Mouse (Mus musculus) kidney, postnatal 36 days (tissue): ENCODE data around the gene Gm45717.

ENCODE experiments used
- DNase-seq, 2 experiments: peaks; one replicate each; pipeline ENCODE4 v3.0.0; 2021 to 2022; ENCODE audit warnings: mixed read lengths in 2 of 2

Gene Gm45717

DNA sequence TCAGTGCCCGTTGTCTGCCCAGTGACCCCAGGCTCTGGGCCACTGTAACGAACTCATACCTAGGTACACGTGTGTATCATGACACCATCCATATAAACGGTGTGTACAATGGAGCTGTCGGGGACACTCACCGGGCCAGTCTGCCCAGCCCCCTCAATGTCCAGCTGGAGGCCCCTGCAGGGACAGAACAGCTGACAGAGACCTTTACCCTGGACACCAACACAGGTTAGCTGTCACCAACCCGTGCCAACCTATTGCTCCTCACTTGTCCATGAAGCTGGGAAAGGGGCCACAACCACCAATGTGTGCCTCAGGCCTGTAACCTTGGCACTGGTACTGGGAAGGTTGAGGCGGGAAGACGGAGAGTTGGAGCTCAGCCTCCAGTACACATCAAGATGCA lies 13.4 kb downstream of the Gm45717 start:
- peak in 1 of 2 experiments; percentile 47 for DNase-seq

DNA sequence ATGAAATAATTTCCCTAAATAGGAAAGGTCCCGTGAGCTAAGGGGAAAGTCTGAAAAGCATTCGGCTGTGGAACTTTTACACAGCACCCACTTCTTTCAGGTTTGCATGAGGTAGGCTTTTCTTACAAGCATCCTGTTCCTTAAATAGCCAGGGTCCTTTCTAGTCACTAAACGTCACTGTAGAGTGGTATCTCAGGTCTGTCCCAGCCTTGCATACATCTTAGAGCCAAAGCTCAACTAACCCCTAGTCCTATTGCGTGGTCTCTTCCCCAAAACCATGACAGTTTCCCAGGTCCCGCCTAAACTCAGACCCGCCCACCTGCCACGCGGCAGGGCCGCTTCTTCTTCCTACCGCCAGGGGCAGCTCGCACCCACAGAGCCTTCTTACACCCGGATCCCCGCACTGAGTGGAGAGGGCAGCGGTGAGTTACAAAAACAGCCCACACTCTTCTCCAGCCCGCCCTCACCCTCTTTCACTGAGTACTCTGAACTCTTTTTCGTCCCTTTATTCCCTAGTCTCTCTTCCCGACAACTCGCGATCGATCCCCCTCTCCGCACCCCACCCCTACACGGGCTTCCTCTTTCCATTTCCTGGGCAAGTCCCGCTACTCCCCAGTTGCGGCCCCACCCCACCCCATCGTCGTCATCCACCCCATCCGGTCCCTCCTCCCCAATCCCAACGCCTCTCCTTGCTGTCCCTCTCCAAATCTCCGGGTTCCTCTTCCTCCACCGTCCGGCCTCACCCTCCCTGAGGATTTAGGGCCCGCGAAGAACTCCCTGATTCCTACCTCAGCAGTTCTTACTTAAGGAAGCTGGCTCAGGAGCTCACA lies 14.3 kb downstream of the Gm45717 start, which contains the start of gene Pgghg:
Pgghg (plus strand) TSS at position 170 of the 830 bp plus-strand sequence.
- DNase-seq: peak; percentile 91 to 93

DNA sequence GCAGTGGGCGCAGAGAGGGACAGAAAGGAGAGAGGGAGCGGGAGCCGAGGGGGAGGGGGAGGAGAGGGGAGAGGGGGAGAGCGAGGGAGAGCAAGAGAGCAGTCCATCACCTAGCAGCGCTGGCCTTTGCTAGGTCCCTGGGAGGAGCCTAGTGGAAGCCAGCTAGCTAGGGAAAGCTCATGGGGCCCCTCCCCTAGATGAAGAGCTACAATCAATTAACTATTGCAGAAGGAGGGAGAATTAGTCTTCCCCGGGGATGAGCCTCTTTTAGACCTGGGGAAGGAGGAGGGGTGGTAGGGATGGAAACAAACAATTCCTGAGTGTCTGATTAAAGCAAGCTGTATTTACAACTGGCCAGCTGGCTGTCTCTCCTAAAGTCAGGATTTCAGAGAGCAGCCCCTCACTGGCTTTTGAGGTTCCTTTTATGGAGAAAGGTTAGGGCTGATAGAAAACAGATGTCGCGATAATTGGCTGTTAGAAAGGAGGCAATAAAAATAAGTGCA lies 16.0 kb downstream of the Gm45717 start:
- DNase-seq: no peak

DNA sequence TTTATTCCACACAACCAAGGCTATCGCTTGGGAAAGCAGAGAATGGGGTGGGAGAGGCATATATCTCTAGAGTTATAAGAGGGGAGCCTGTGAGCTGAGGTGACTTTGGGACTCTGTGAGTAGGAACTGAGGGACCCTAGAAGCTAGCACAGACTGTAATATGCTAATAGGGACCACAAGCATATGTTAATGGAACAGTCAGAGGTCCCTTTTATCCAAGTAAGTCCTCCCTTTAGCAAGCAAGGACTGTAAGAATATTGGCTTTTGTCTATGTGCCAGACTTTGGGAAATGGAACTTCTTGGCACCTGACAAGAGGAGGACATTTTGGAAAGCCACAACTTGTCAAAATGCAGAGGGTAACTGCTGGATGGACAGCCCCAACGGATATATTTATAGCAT lies 16.8 kb downstream of the Gm45717 start:
- no peak for DNase-seq

DNA sequence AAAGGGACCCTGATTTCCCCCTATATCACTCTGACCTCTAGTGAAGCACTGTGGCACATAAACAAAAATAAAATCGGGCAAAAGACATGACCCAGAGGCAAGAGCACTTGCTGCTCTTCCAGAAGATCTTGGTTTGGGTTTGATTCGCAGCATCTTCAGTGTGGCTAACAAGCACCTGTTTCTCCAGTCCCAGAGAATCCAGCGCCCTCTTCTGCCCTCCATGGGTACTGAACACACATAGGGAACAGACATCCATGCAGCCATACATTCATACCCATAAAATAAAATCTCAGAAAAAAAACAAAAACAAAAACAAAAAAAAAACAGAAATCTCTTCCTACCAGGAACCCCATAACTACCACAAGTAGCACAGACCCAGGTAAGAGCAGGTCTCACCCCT lies 17.3 kb downstream of the Gm45717 start:
- DNase-seq: peak; percentile 39 to 69

DNA sequence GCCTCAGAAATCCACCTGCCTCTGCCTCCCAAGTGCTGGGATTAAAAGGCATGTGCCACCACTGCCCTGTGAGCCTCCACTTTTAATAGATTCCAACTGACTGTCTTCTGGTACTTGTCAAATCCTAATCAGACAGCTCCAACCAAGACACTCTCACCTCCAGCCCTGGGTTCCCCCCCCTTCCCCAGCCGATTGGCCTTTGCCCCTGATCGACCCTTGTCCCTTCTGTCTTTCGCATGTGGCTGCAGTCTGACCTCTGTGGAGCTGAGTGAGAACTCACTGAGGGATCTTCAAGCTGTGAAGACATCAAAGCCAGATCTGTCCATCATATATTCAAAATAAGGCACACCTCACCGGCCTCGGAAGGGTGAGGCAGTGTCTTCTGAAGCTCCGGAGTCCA lies 28.6 kb downstream of the Gm45717 start:
- DNase-seq: peak in 1 of 2 experiments; percentile 53

DNA sequence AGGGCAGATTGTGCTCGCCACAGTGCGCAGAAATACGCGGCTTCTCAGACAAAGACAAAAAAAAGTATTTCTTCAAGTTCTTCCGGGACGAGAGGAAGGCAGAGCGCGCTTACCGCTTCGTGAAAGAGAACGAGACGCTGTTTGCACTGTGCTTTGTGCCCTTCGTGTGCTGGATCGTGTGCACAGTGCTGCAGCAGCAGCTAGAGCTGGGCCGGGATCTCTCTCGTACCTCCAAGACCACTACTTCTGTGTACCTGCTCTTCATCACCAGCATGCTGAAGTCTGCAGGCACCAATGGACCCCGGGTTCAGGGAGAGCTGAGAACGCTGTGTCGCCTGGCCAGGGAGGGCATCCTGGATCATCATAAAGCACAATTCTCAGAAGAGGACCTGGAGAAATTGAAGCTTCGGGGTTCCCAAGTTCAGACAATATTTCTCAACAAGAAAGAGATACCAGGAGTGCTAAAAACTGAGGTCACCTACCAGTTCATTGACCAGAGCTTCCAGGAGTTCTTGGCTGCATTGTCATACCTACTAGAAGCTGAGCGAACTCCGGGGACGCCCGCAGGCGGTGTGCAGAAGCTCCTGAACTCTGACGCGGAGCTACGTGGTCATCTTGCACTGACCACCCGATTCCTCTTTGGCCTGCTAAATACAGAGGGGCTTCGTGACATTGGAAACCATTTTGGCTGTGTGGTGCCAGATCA lies 32.5 kb downstream of the Gm45717 start:
- DNase-seq: peak in 1 of 2 experiments; percentile 45

DNA sequence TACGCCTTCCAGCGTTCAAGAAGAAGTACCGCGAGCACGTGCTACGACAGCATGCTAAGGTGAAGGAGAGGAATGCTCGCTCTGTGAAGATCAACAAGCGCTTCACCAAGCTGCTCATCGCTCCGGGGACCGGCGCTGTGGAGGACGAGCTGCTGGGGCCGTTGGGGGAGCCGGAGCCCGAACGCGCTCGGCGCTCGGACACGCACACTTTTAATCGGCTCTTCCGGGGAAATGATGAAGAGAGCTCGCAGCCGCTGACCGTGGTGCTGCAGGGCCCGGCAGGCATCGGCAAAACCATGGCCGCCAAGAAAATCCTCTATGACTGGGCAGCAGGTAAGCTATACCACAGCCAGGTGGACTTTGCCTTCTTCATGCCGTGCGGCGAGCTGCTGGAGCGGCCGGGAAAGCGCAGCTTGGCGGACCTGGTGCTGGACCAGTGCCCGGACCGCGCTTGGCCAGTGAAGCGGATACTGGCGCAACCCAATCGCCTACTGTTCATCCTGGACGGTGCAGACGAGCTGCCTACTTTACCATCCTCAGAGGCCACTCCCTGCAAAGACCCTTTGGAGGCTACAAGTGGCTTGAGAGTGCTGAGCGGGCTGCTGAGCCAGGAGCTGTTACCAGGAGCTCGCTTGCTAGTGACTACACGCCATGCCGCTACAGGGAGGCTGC lies 33.2 kb downstream of the Gm45717 start:
- DNase-seq: peak; percentile 93 to 96

DNA sequence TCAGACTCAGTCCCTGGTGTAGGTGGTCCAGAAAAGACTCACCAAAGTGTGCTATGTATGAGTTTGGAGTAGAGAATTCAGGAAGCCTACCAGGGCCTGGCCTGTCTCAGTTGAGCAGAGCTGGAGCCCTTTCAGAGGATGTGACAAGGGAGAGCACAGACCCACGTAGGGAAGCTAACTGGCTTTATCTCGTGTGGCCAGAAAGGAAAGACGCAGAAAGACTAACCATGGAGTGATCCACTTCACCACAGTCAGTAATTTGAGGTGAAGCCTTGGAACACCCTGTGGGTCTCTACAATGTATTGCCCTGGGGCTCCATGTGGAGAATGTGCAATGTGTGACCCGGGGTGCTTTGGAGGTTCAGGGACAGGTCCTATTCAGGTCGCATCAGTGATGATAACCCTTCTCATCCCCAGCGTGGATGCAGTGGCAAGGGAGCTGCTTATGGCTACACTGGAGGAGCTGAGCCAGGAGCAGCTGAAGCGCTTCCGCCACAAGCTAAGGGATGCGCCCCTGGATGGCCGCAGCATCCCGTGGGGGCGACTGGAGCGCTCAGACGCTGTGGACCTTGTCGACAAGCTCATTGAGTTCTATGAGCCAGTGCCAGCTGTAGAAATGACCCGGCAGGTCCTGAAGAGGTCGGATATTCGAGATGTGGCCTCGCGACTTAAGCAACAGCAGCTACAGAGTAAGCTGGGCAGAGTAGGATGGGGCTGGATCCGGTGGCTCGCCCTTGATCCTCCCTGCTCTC lies 34.3 kb downstream of the Gm45717 start:
- DNase-seq: peak in 1 of 2 experiments; percentile 67

DNA sequence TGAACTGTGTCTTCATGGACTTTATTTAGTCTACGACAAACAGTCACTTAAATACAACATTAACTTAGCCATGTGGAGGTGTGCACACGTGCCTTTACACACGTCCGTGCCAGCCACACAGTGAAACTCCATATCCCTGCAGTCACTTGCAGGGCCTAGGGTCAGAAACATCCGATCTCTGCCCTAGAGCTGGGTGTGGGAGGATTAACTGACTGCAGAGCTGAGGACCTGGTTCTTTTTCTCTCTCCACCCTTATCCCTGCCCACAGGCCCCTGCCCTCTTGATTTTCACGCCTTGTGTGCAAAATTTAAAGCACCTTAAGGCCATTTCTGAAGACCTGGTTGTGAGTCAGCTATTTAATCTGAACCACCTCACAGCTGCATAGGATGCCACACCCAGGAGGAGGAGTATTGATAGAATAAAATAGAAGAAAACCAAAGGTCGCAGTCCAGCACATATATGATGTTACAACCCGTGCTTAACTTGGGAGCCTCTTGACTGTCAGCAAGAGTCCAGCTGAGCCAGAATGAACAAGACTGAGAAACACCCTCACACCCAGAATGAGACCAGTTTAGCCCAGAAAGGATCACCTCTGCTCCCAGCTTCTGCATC lies 35.2 kb downstream of the Gm45717 start, which contains the start of gene Nlrp6:
Nlrp6 (plus strand) TSS at position 485 of the 612 bp plus-strand sequence.
- DNase-seq: no peak

DNA sequence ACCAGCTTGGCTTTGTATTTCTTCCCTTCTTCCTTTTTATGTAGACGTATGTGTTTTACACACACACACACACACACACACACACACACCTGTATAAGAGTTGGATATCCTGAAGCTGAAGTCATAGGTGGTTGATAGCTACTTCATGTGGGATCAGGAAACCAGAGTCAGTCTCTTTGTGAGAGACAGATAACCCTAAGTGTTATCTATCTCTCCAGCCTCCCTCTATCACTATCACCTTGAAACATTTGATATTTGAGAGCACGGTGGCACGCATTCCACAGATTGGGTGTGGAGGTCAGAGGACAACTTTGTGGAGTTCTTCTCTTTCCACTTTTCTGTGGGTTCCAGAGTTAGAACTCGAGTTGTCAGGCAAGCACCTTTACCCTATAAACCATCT lies 35.8 kb downstream of the Gm45717 start:
- no peak for DNase-seq

DNA sequence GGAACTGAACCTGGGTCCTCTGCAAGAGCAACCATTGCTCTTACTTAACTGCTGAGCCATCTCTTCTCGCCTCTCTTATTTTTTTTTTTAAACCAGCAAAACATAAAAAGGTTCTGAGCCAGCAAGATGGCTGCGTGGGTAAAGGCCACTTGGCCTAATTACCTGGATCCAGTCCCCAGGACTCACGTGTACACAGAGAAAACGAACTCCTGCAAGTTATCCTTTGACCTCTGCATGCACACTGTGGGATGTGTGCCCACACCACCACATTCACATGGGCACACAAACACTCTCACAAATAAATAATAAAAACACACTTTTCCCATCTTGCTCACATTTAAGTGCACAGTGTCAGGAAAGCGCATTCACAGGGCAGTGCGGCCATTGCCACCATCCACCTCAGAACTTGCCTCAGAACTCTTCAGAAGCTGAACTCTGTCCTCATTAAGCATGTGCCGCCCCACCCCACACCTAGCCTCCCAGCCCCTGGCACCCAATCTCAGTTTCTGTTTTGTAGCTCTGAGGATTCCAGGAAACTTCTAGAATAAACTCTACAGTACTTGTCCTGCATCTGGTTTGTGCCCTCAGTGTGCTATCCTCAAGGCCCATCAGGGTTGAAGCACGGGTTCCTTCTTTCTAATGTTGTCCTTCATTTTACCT lies 41.6 kb downstream of the Gm45717 start:
- DNase-seq: peak; percentile 75 to 80

DNA sequence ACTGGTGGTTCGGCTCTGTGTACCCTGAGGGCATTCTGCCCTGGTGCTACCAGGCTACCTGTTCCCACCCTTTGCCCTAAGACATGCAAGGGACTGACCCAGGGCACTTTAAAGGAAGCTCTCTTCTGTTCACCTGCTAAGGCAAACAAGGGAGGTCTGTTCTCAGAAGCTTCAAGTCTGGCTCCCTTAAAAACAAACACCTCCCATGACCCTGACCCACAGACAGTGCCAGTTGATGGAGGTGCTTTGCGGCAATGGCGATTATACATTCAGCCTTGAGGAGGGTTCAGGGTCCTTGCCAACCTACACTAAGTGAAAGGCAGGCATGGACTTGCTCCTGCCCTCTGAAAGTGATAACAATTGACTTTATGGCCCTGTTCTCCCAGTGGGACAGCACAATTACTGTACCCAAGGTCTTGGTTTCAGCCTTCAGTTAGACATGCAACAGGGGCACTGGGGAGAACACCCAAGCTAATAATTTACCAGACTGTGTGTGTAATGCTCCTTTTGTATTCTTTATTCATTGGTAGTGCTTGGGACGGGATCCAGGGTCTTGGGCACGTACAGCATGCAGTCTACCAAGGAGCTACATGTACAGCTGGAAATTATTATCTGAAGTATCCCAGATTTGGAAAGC lies 42.8 kb downstream of the Gm45717 start:
- DNase-seq: peak; percentile 67 to 73

DNA sequence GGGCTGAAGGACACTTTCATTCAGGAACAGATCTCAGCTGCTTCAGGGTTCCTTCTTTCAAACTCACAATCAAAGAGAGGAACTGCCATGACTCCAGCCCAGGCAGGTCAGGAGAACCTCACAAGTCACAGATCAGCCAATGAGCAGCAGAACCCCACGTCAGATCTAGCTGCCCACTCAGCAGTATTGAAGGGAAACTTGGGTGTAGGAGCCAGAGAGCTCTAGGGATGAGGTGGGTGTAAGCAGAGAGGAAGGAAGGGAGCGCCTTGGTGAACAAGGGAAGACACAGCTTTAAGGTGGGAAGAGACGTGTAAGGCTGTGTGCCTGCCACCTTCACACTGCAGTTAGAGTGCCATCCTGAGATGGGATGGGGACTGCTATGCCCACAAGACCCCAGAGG lies 43.4 kb downstream of the Gm45717 start:
- no peak for DNase-seq

DNA sequence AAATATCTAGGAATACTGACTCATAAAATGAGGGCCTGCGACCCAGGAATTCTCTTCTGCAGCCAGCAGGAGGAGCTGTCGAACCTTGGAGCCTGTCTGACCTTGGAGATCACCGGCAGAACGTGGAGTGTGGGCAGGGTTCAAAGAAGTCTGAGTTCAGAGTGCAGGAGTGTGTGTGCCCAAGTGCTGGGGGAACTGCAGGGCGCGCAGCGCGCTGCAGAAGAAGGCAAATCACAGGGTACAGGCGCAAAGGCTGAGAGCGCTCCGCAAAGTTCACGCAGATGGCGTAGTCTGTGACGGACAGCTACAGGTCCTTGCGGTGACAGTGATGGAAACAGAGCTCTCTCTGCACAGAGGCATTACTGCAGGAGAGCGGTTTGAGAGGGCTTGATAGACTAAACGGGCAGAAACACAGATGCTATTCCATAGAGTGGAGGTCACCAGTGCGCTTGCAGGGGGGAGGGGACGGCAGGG lies 47.1 kb downstream of the Gm45717 start:
- DNase-seq: peak; percentile 91 to 93

DNA sequence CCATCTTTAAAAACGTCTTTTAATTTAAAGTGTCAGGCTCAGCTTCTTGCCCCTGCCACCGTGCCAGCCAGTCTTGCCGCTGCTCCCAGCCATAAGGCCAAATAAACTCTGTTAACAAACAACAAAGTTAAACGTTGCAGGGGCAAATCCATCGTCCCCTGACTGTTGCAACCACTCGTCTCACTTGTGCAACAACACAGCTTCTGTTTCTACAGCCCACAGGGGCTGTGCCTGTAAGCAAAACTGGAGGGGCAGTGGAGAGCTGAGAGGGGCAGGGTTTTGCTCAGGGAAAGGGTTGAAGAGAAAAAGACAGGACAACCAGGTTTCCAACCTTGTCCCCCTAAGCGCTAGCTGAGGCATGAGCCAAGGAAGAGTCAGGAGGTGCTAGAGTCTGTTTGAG lies 47.6 kb downstream of the Gm45717 start:
- no peak for DNase-seq

DNA sequence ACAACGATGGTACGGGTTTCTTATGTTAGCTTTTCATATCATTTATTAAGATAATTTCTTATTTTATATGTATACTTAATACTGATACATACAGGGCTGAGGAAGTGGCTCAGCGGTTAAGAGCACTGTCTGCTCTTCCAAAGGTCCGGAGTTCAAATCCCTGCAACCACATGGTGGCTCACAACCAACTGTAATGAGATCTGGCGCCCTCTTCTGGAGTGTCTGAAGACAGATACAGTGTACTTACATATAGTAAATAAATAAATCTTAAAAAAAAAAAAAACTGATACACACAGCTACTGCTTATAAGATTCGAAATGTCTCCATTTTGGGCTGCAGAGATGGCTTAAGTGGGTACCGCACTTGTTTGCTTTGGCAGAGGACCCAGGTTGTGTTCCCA lies 48.0 kb downstream of the Gm45717 start:
- no peak for DNase-seq

DNA sequence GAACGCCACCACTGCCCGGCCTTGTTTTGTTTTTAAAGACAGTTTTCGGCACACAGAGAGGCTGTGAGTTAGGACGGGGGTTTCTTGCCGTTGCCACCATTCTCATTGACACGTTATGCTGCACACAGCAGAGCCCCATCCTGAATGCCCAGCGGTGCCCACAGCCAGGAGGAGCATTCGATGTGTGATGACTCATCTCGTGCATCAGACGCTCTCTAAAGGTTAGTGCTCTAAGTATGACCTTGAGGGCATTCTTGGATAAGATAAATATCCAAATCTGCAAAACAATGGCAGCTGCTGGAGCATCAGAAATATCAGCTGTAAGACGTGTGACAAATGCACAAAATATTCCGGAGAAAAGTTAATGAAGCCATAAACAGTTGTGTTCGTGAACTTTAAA lies 48.6 kb downstream of the Gm45717 start:
- no peak for DNase-seq

DNA sequence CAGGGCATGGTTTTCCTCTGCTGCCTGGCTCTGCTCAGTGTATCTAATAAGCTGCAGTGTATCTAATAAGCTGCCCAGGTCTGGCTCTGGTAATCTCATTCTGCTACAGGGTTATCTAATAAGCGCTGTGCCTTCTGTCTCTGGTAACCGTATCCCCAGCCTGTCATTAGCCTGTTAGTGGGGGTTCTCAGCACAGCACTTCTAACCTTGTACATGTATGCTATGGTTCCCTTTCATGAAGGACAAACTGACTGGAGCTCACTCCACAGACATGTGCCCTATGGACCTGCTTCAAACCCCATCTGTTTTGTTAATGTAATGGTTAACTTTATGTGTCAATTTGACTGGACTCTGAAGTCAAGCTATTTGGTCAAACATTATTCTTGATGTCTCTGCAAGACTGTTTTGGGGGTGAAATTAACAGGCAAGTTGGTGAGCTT lies 50.1 kb downstream of the Gm45717 start:
- DNase-seq: peak; percentile 54 to 69

DNA sequence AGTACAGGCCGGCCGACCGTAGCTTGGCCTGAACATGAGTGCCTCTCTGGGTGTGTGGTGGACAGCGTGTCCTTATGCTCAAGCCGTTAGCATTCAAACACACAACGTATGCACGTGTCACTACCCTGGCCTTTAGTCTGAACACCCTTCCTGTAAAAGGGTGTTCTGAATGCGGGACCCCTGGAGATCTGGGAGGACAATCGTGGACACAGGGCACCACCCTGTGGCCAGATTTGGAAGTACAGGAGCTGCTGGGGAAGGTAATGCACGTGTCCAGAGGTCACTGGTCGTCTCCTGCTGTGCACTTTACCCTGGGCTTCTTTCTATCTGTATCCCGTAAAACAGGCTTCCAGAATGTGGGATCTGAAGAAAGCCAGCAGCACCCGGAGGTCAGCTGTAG lies 52.5 kb downstream of the Gm45717 start:
- DNase-seq: peak; percentile 78 to 92
